Mouse (Mus musculus) heart, embryonic 13.5 days (tissue): ENCODE measurements around the gene Cebpa. TPM values are rescaled to one million over a fixed set of nuclear protein-coding genes. Genes with fewer than 3 reads are reported as not detected.

Experiments used
- ATAC-seq: fragments of 200-750 bp; cut with Nextera tagmentation; 2 replicates; pipeline ENCODE4 v1.8.0; 2017; ENCODE audit warnings: moderate TSS enrichment; ENCODE audit not compliant: insufficient number of reproducible peaks, low FRiP score, low TSS enrichment; ENCODE audit errors: extremely low read depth
- H3K27ac ChIP-seq: fragments of 300-500 bp; sonication (generic); replicated peaks from 2 replicates; pipeline ENCODE4 v1.5.1; 2015; ENCODE audit warnings: moderate library complexity, mild to moderate bottlenecking, inconsistent platforms
- H3K27me3 ChIP-seq: fragments of 300-500 bp; sonication (generic); replicated peaks from 2 replicates; pipeline ENCODE4 v1.6.1; 2015; ENCODE audit warnings: mild to moderate bottlenecking, inconsistent platforms
- H3K36me3 ChIP-seq: fragments of 300-500 bp; sonication (generic); 2 replicates; pipeline ENCODE4 v1.6.1; 2015; ENCODE audit warnings: mild to moderate bottlenecking, inconsistent platforms
- H3K4me1 ChIP-seq: fragments of 300-500 bp; sonication (generic); 2 replicates; pipeline ENCODE4 v1.6.1; 2015; ENCODE audit warnings: inconsistent platforms
- H3K4me2 ChIP-seq: fragments of 300-500 bp; sonication (generic); 2 replicates; pipeline ENCODE4 v1.6.1; 2015; ENCODE audit warnings: inconsistent platforms, mild to moderate bottlenecking, moderate library complexity
- H3K4me3 ChIP-seq: fragments of 300-500 bp; sonication (generic); 2 replicates; pipeline ENCODE4 v1.5.1; 2015; ENCODE audit warnings: moderate library complexity, mild to moderate bottlenecking, inconsistent platforms
- H3K9ac ChIP-seq: fragments of 300-500 bp; sonication (generic); 2 replicates; pipeline ENCODE4 v1.6.1; 2015; ENCODE audit warnings: inconsistent platforms, mild to moderate bottlenecking, moderate library complexity
- H3K9me3 ChIP-seq: fragments of 300-500 bp; sonication (generic); 2 replicates; pipeline ENCODE4 v1.6.1; 2016; ENCODE audit warnings: inconsistent platforms
- WGBS: fragments of 180-500 bp; shearing (Covaris S2); methylation state at CpG from one replicate; pipeline ENCODE4 v1.1.7; 2015; ENCODE audit warnings: mixed read lengths; 5-methylcytosine and 5-hydroxymethylcytosine counted together
- polyA plus RNA-seq: library from polyadenylated mRNA; unstranded; fragments of >200 nt; fragmentation: Nextera tagmentation; extraction: Ambion mirVana; gene quantifications from 2 replicates; pipeline ENCODE4 v1.2.1, GENCODE M21; 2015

The Cebpa gene
- polyA plus RNA-seq, 1 experiment from 2014 or later = 0.47 TPM

GRCm38 (mm10) chr7:35146269-35146668 lies 27.2 kb downstream of the Cebpa start:
- Histone ChIP-seq H3K9ac (no peak overlapping the region), H3K4me3 (no peak overlapping the region), H3K36me3 (no peaks in the 10 kb centered on the region), H3K9me3 (no peaks in the 10 kb centered on the region), H3K4me1 (peaks cover 13% of the 10 kb centered on the region), H3K4me2 (no peak overlapping the region), H3K27ac (no peak overlapping the region), H3K27me3 (no peaks in the 10 kb centered on the region)
- 72% methylated on average over 10 of the region's 10 CpGs for WGBS
- no peak for ATAC-seq

GRCm38 (mm10) chr7:35149616-35150433 lies 30.7 kb downstream of the Cebpa start:
- Histone ChIP-seq H3K9me3 (no peaks in the 10 kb centered on the region), H3K36me3 (no peaks in the 10 kb centered on the region), H3K4me3 (no peak overlapping the region), H3K27me3 (peaks cover 5% of the 10 kb centered on the region; the same call in 1 of the 2 replicates), H3K27ac (no peak overlapping the region), H3K9ac (no peak overlapping the region), H3K4me1 (peaks cover 9% of the 10 kb centered on the region; the same call in 1 of the 2 replicates), H3K4me2 (no peak overlapping the region)
- ATAC-seq = no peak
- WGBS = 48% methylated on average over 15 of the region's 15 CpGs

- WGBS = 69% methylated on average over 5 of the region's 5 CpGs
- peaks cover 12% of the 10 kb centered on the region for H3K27me3 ChIP-seq
- H3K36me3 ChIP-seq = no peaks in the 10 kb centered on the region
Measured at GRCm38 (mm10) chr7:35150860-35151259, 31.8 kb downstream of the Cebpa start.

GRCm38 (mm10) chr7:35154449-35154848 lies 35.4 kb downstream of the Cebpa start:
- peaks cover 17% of the 10 kb centered on the region for H3K27me3 ChIP-seq
- H3K27ac ChIP-seq = no peak overlapping the region
- 0 out of 2 replicates have a peak, but pooled peaks cover 4% of the 10 kb centered on the region for H3K4me1 ChIP-seq
- H3K36me3 ChIP-seq = no peaks in the 10 kb centered on the region
- no peaks in the 10 kb centered on the region for H3K9me3 ChIP-seq
- no peak overlapping the region for H3K4me3 ChIP-seq
- no peak overlapping the region for H3K9ac ChIP-seq
- WGBS = 51% methylated on average over 12 of the region's 12 CpGs
- no peak overlapping the region for H3K4me2 ChIP-seq
- no peak for ATAC-seq

More at GRCm38 (mm10) chr7:35150860-35151259, 31.8 kb downstream of the Cebpa start:
- Histone ChIP-seq H3K9ac (no peak overlapping the region), H3K4me3 (no peak overlapping the region), H3K27ac (no peak overlapping the region), H3K4me2 (no peak overlapping the region), H3K4me1 (peaks cover 9% of the 10 kb centered on the region; the same call in 1 of the 2 replicates), H3K9me3 (no peaks in the 10 kb centered on the region)
- no peak for ATAC-seq

GRCm38 (mm10) chr7:35156561-35157477 lies 37.7 kb downstream of the Cebpa start:
- no peak overlapping the region for H3K4me3 ChIP-seq
- H3K27me3 ChIP-seq = peaks cover 17% of the 10 kb centered on the region
- no peak for ATAC-seq
- H3K4me1 ChIP-seq = 0 out of 2 replicates have a peak, but pooled peaks cover 4% of the 10 kb centered on the region
- H3K4me2 ChIP-seq = no peak overlapping the region
- WGBS = 50% methylated on average over 16 of the region's 16 CpGs
- H3K27ac ChIP-seq = no peak overlapping the region
- no peaks in the 10 kb centered on the region for H3K9me3 ChIP-seq
- no peaks in the 10 kb centered on the region for H3K36me3 ChIP-seq
- no peak overlapping the region for H3K9ac ChIP-seq

- H3K9me3 ChIP-seq = no peaks in the 10 kb centered on the region
- H3K36me3 ChIP-seq = no peaks in the 10 kb centered on the region
- H3K27ac ChIP-seq = no peak overlapping the region
- H3K4me1 ChIP-seq = 0 out of 2 replicates have a peak, but pooled peaks cover 4% of the 10 kb centered on the region
- WGBS = 54% methylated on average over 3 of the region's 3 CpGs
- peaks cover 17% of the 10 kb centered on the region for H3K27me3 ChIP-seq
- ATAC-seq = no peak
- H3K4me2 ChIP-seq = no peak overlapping the region
- H3K4me3 ChIP-seq = no peak overlapping the region
- H3K9ac ChIP-seq = no peak overlapping the region
Measured at GRCm38 (mm10) chr7:35157512-35157911, 38.4 kb downstream of the Cebpa start.

- H3K27me3 ChIP-seq = peaks cover 19% of the 10 kb centered on the region
- no peak overlapping the region for H3K4me3 ChIP-seq
- H3K27ac ChIP-seq = no peak overlapping the region
- no peaks in the 10 kb centered on the region for H3K36me3 ChIP-seq
- H3K9me3 ChIP-seq = no peaks in the 10 kb centered on the region
- WGBS = 63% methylated on average over 6 of the region's 6 CpGs
- H3K9ac ChIP-seq = no peak overlapping the region
- no peaks in the 10 kb centered on the region for H3K4me1 ChIP-seq
- ATAC-seq = no peak
- no peak overlapping the region for H3K4me2 ChIP-seq
Measured at GRCm38 (mm10) chr7:35162443-35162842, 43.4 kb downstream of the Cebpa start.

- H3K4me3 ChIP-seq = no peak overlapping the region
- no peak overlapping the region for H3K4me2 ChIP-seq
- no peak overlapping the region for H3K9ac ChIP-seq
- H3K4me1 ChIP-seq = no peaks in the 10 kb centered on the region
- WGBS = 59% methylated on average over 7 of the region's 7 CpGs
- H3K36me3 ChIP-seq = no peaks in the 10 kb centered on the region
- no peaks in the 10 kb centered on the region for H3K9me3 ChIP-seq
- no peak for ATAC-seq
- peaks cover 27% of the 10 kb centered on the region for H3K27me3 ChIP-seq
- no peak overlapping the region for H3K27ac ChIP-seq
Measured at GRCm38 (mm10) chr7:35163600-35163999, 44.5 kb downstream of the Cebpa start.

GRCm38 (mm10) chr7:35164131-35164530 lies 45.0 kb downstream of the Cebpa start:
- Histone ChIP-seq H3K9me3 (no peaks in the 10 kb centered on the region), H3K9ac (no peak overlapping the region), H3K4me2 (no peak overlapping the region), H3K27ac (no peak overlapping the region), H3K36me3 (no peaks in the 10 kb centered on the region), H3K27me3 (peaks cover 31% of the 10 kb centered on the region), H3K4me1 (no peaks in the 10 kb centered on the region), H3K4me3 (no peak overlapping the region)
- 67% methylated on average over 6 of the region's 6 CpGs for WGBS
- ATAC-seq = no peak

- H3K9ac ChIP-seq = no peak overlapping the region
- H3K36me3 ChIP-seq = no peaks in the 10 kb centered on the region
- no peak overlapping the region for H3K27ac ChIP-seq
- no peak overlapping the region for H3K4me3 ChIP-seq
- H3K27me3 ChIP-seq = peaks cover 53% of the 10 kb centered on the region
- 72% methylated on average over 5 of the region's 5 CpGs for WGBS
- H3K4me1 ChIP-seq = no peaks in the 10 kb centered on the region
- no peak for ATAC-seq
- H3K4me2 ChIP-seq = no peak overlapping the region
- H3K9me3 ChIP-seq = no peaks in the 10 kb centered on the region
Measured at GRCm38 (mm10) chr7:35166988-35167387, 47.9 kb downstream of the Cebpa start.

- H3K4me3 ChIP-seq = no peak overlapping the region
- no peak overlapping the region for H3K27ac ChIP-seq
- no peak overlapping the region for H3K4me2 ChIP-seq
- WGBS = 65% methylated on average over 2 of the region's 2 CpGs
- ATAC-seq = no peak
- no peaks in the 10 kb centered on the region for H3K36me3 ChIP-seq
- H3K4me1 ChIP-seq = 0 out of 2 replicates have a peak, but pooled peaks cover 3% of the 10 kb centered on the region
- H3K27me3 ChIP-seq = peaks cover 60% of the 10 kb centered on the region
- no peak overlapping the region for H3K9ac ChIP-seq
- no peaks in the 10 kb centered on the region for H3K9me3 ChIP-seq
Measured at GRCm38 (mm10) chr7:35167925-35168324, 48.8 kb downstream of the Cebpa start.
